Mouse (Mus musculus) midbrain, embryonic 12.5 days (tissue): ENCODE measurements around the gene Baz2b. TPM values are rescaled to one million over a fixed set of nuclear protein-coding genes. Genes with fewer than 3 reads are reported as not detected.
"Not testable (repeated sequence)": the region's sequence is repeated elsewhere in the genome, so short reads cannot be mapped to it uniquely, and the experiment has no call there.

Source experiments
- ATAC-seq: fragments of 200-750 bp; cut with Nextera tagmentation; 2 replicates; pipeline ENCODE4 v1.8.0; 2017; ENCODE audit warnings: low read depth, moderate TSS enrichment, moderate library complexity; ENCODE audit not compliant: low FRiP score
- H3K27ac ChIP-seq: fragments of 300-500 bp; sonication (generic); replicated peaks from 2 replicates; pipeline ENCODE4 v1.5.1; 2016; ENCODE audit warnings: mild to moderate bottlenecking
- H3K27me3 ChIP-seq: fragments of 300-500 bp; sonication (generic); 2 replicates; pipeline ENCODE4 v1.6.1; 2016; ENCODE audit warnings: mild to moderate bottlenecking
- H3K36me3 ChIP-seq: fragments of 300-500 bp; sonication (generic); 2 replicates; pipeline ENCODE4 v1.6.1; 2016
- H3K4me1 ChIP-seq: fragments of 300-500 bp; sonication (generic); 2 replicates; pipeline ENCODE4 v1.6.1; 2016
- H3K4me2 ChIP-seq: fragments of 300-500 bp; sonication (generic); replicated peaks from 2 replicates; pipeline ENCODE4 v1.6.1; 2016; ENCODE audit warnings: mild to moderate bottlenecking, moderate library complexity
- H3K4me3 ChIP-seq: fragments of 300-500 bp; sonication (generic); 2 replicates; pipeline ENCODE4 v1.5.1; 2016; ENCODE audit warnings: mild to moderate bottlenecking
- H3K9ac ChIP-seq: fragments of 300-500 bp; sonication (generic); replicated peaks from 2 replicates; pipeline ENCODE4 v1.6.1; 2016; ENCODE audit warnings: mild to moderate bottlenecking, moderate library complexity
- H3K9me3 ChIP-seq: fragments of 300-500 bp; sonication (generic); 2 replicates; pipeline ENCODE4 v1.6.1; 2016; ENCODE audit warnings: mild to moderate bottlenecking
- WGBS: fragments of 180-500 bp; shearing (Covaris S2); methylation state at CpG from one replicate; pipeline ENCODE4 v1.1.7; 2016; 5-methylcytosine and 5-hydroxymethylcytosine counted together
- polyA plus RNA-seq: library from polyadenylated mRNA; unstranded; fragments of >200 nt; fragmentation: Nextera tagmentation; extraction: Ambion mirVana; gene quantifications from 2 replicates; pipeline ENCODE4 v1.2.1, GENCODE M21; 2016

The Baz2b gene
- polyA plus RNA-seq, 1 experiment from 2014 or later, result 86.9 TPM

- Histone ChIP-seq H3K27ac (no peak overlapping the region), H3K27me3 (no peaks in the 10 kb centered on the region), H3K36me3 (no peaks in the 10 kb centered on the region), H3K9ac (no peak overlapping the region), H3K4me3 (no peak overlapping the region), H3K9me3 (no peaks in the 10 kb centered on the region), H3K4me2 (no peak overlapping the region), H3K4me1 (peaks cover 15% of the 10 kb centered on the region)
- no peak for ATAC-seq
- 68% methylated on average over 7 of the region's 7 CpGs for WGBS
Measured at GRCm38 (mm10) chr2:60082984-60083636, 126.5 kb downstream of the Baz2b start.

GRCm38 (mm10) chr2:60082225-60082624 is 127.4 kb downstream of the Baz2b start:
- Histone ChIP-seq H3K4me1 (peaks cover 21% of the 10 kb centered on the region), H3K4me2 (no peak overlapping the region), H3K9ac (no peak overlapping the region), H3K4me3 (no peak overlapping the region), H3K36me3 (no peaks in the 10 kb centered on the region), H3K27ac (no peak overlapping the region), H3K27me3 (no peaks in the 10 kb centered on the region), H3K9me3 (no peaks in the 10 kb centered on the region)
- ATAC-seq, result no peak
- WGBS, result 93% methylated on average over 4 of the region's 4 CpGs

GRCm38 (mm10) chr2:60080831-60081230 is 128.8 kb downstream of the Baz2b start:
- no peak overlapping the region for H3K9ac ChIP-seq
- H3K36me3 ChIP-seq, result no peaks in the 10 kb centered on the region
- H3K9me3 ChIP-seq, result no peaks in the 10 kb centered on the region
- H3K27ac ChIP-seq, result no peak overlapping the region
- H3K4me3 ChIP-seq, result no peak overlapping the region
- ATAC-seq, result no peak; the same call in 1 of the 2 replicates
- H3K4me2 ChIP-seq, result no peak overlapping the region
- no peaks in the 10 kb centered on the region for H3K27me3 ChIP-seq
- H3K4me1 ChIP-seq, result peaks cover 33% of the 10 kb centered on the region
- WGBS, result 63% methylated on average over 4 of the region's 4 CpGs

GRCm38 (mm10) chr2:60077631-60078030 is 132.0 kb downstream of the Baz2b start:
- 62% methylated on average over 9 of the region's 9 CpGs for WGBS
- Histone ChIP-seq H3K9me3 (no peaks in the 10 kb centered on the region), H3K4me2 (no peak overlapping the region), H3K4me3 (no peak overlapping the region), H3K27me3 (no peaks in the 10 kb centered on the region), H3K9ac (no peak overlapping the region), H3K4me1 (peaks cover 22% of the 10 kb centered on the region), H3K36me3 (0 out of 2 replicates have a peak, but pooled peaks cover 3% of the 10 kb centered on the region), H3K27ac (no peak overlapping the region)
- ATAC-seq, result 0 out of 2 replicates have a peak, but pooled peaks have one; percentile 4

- no peak for ATAC-seq
Measured at GRCm38 (mm10) chr2:60076800-60077199, 132.8 kb downstream of the Baz2b start.

GRCm38 (mm10) chr2:60076025-60076424 is 133.6 kb downstream of the Baz2b start:
- Histone ChIP-seq H3K27ac (no peak overlapping the region), H3K4me2 (no peak overlapping the region), H3K4me1 (peaks cover 22% of the 10 kb centered on the region), H3K9me3 (no peaks in the 10 kb centered on the region), H3K9ac (no peak overlapping the region), H3K36me3 (0 out of 2 replicates have a peak, but pooled peaks cover 3% of the 10 kb centered on the region), H3K4me3 (no peak overlapping the region), H3K27me3 (no peaks in the 10 kb centered on the region)
- 16% methylated on average over 1 of the region's 1 CpGs for WGBS
- ATAC-seq, result no peak

More at GRCm38 (mm10) chr2:60076800-60077199, 132.8 kb downstream of the Baz2b start:
- H3K27me3 ChIP-seq, result no peaks in the 10 kb centered on the region
- H3K27ac ChIP-seq, result 0 out of 2 replicates have a peak overlapping the region, but pooled peaks have one; percentile 35
- 39% methylated on average over 7 of the region's 7 CpGs for WGBS
- H3K36me3 ChIP-seq, result 0 out of 2 replicates have a peak, but pooled peaks cover 3% of the 10 kb centered on the region
- no peak overlapping the region for H3K4me2 ChIP-seq
- no peak overlapping the region for H3K9ac ChIP-seq
- no peaks in the 10 kb centered on the region for H3K9me3 ChIP-seq
- no peak overlapping the region for H3K4me3 ChIP-seq
- peaks cover 22% of the 10 kb centered on the region for H3K4me1 ChIP-seq

- H3K4me1 ChIP-seq, result peaks cover 18% of the 10 kb centered on the region
- H3K9me3 ChIP-seq, H3K4me3 ChIP-seq, H3K36me3 ChIP-seq, H3K9ac ChIP-seq, H3K27me3 ChIP-seq, H3K27ac ChIP-seq, H3K4me2 ChIP-seq, ATAC-seq: not testable (repeated sequence)
- WGBS, result 89% methylated on average over 1 of the region's 1 CpGs
Measured at GRCm38 (mm10) chr2:60073798-60074197, 135.8 kb downstream of the Baz2b start.

GRCm38 (mm10) chr2:60071813-60072212 is 137.8 kb downstream of the Baz2b start:
- ATAC-seq, result no peak

GRCm38 (mm10) chr2:60070938-60071337 is 138.7 kb downstream of the Baz2b start:
- Histone ChIP-seq H3K9me3 (no peaks in the 10 kb centered on the region), H3K9ac (no peak overlapping the region), H3K4me3 (no peak overlapping the region), H3K4me2 (no peak overlapping the region), H3K27me3 (no peaks in the 10 kb centered on the region), H3K36me3 (0 out of 2 replicates have a peak, but pooled peaks cover 3% of the 10 kb centered on the region), H3K4me1 (peaks cover under 1% of the 10 kb centered on the region), H3K27ac (no peak overlapping the region)
- ATAC-seq, result no peak
- 92% methylated on average over 5 of the region's 5 CpGs for WGBS

More at GRCm38 (mm10) chr2:60071813-60072212, 137.8 kb downstream of the Baz2b start:
- H3K27me3 ChIP-seq, result no peaks in the 10 kb centered on the region
- no peak overlapping the region for H3K9ac ChIP-seq
- no peaks in the 10 kb centered on the region for H3K9me3 ChIP-seq
- no peak overlapping the region for H3K4me3 ChIP-seq
- peaks cover 8% of the 10 kb centered on the region for H3K4me1 ChIP-seq
- 0 out of 2 replicates have a peak, but pooled peaks cover 3% of the 10 kb centered on the region for H3K36me3 ChIP-seq
- no peak overlapping the region for H3K4me2 ChIP-seq
- WGBS, result 73% methylated on average over 8 of the region's 8 CpGs
- H3K27ac ChIP-seq, result no peak overlapping the region

GRCm38 (mm10) chr2:60068468-60068867 is 141.2 kb downstream of the Baz2b start:
- Histone ChIP-seq H3K9me3 (peaks cover 7% of the 10 kb centered on the region; the same call in 1 of the 2 replicates), H3K4me2 (no peak overlapping the region), H3K4me3 (no peak overlapping the region), H3K27ac (no peak overlapping the region), H3K9ac (no peak overlapping the region), H3K36me3 (peaks cover 17% of the 10 kb centered on the region), H3K4me1 (no peaks in the 10 kb centered on the region), H3K27me3 (no peaks in the 10 kb centered on the region)
- WGBS, result 74% methylated on average over 3 of the region's 3 CpGs
- no peak for ATAC-seq

GRCm38 (mm10) chr2:60065415-60065814 is 144.2 kb downstream of the Baz2b start:
- no peak overlapping the region for H3K4me3 ChIP-seq
- no peak overlapping the region for H3K27ac ChIP-seq
- no peak overlapping the region for H3K9ac ChIP-seq
- no peaks in the 10 kb centered on the region for H3K27me3 ChIP-seq
- 94% methylated on average over 5 of the region's 5 CpGs for WGBS
- ATAC-seq, result no peak
- H3K36me3 ChIP-seq, result peaks cover 23% of the 10 kb centered on the region
- no peak overlapping the region for H3K4me2 ChIP-seq
- H3K9me3 ChIP-seq, result peaks cover 7% of the 10 kb centered on the region; the same call in 1 of the 2 replicates
- no peaks in the 10 kb centered on the region for H3K4me1 ChIP-seq

GRCm38 (mm10) chr2:60060185-60060775 is 149.4 kb downstream of the Baz2b start:
- Histone ChIP-seq H3K27ac (no peak overlapping the region), H3K4me1 (peaks cover 12% of the 10 kb centered on the region), H3K9me3 (peaks cover 7% of the 10 kb centered on the region; the same call in 1 of the 2 replicates), H3K9ac (no peak overlapping the region), H3K36me3 (peaks cover 22% of the 10 kb centered on the region), H3K27me3 (no peaks in the 10 kb centered on the region), H3K4me2 (no peak overlapping the region), H3K4me3 (no peak overlapping the region)
- ATAC-seq, result no peak
- WGBS, result 98% methylated on average over 1 of the region's 1 CpGs
